Mouse (Mus musculus) forebrain, postnatal 0 days (tissue): ENCODE results near the gene Cd63. TPM values are rescaled to one million over a fixed set of nuclear protein-coding genes. Genes with fewer than 3 reads are reported as not detected.
A peak's percentile ranks its signal among the peaks of the same experiment; 100 is the strongest.

Source experiments
- ATAC-seq: fragments of 200-750 bp; cut with Nextera tagmentation; 2 replicates; pipeline ENCODE4 v1.8.0; 2017; ENCODE audit warnings: mild to moderate bottlenecking, moderate library complexity
- DNase-seq: peaks from one replicate; pipeline ENCODE4 v3.0.0-alpha.2; 2015
- H3K27ac ChIP-seq: fragments of 300-500 bp; sonication (generic); 2 replicates; pipeline ENCODE4 v1.5.1; 2014; ENCODE audit warnings: low read depth, mild to moderate bottlenecking, antibody characterized with exemption, low read length, moderate library complexity, mixed read lengths
- H3K27me3 ChIP-seq: fragments of 300-500 bp; sonication (generic); 2 replicates; pipeline ENCODE4 v1.6.1; 2014; ENCODE audit warnings: mild to moderate bottlenecking, low read length, mixed read lengths; ENCODE audit not compliant: insufficient read depth
- H3K36me3 ChIP-seq: fragments of 300-500 bp; sonication (generic); 2 replicates; pipeline ENCODE4 v1.6.1; 2014; ENCODE audit warnings: mild to moderate bottlenecking, moderate library complexity; ENCODE audit not compliant: insufficient read depth
- H3K4me1 ChIP-seq: fragments of 300-500 bp; sonication (generic); 2 replicates; pipeline ENCODE4 v1.6.1; 2014; ENCODE audit warnings: antibody characterized with exemption; ENCODE audit not compliant: insufficient read depth
- H3K4me2 ChIP-seq: fragments of 300-500 bp; sonication (generic); 2 replicates; pipeline ENCODE4 v1.6.1; 2014; ENCODE audit warnings: low read depth, mild to moderate bottlenecking, moderate library complexity
- H3K4me3 ChIP-seq: fragments of 300-500 bp; sonication (generic); 2 replicates; pipeline ENCODE4 v1.5.1; 2014; ENCODE audit warnings: low read depth, low read length, mixed read lengths
- H3K9ac ChIP-seq: fragments of 300-500 bp; sonication (generic); 2 replicates; pipeline ENCODE4 v1.6.1; 2014; ENCODE audit warnings: mild to moderate bottlenecking
- H3K9me3 ChIP-seq: fragments of 300-500 bp; sonication (generic); 2 replicates; pipeline ENCODE4 v1.6.1; 2016; ENCODE audit warnings: low read length
- CTCF ChIP-seq: sonication (generic); IDR thresholded peaks from 2 replicates; pipeline ENCODE4 v1.5.1; 2016; ENCODE audit warnings: antibody characterized with exemption, control low read depth, low read depth
- WGBS: fragments of 180-500 bp; shearing (Covaris S2); extraction: QIAGEN DNeasy Blood & Tissue Kit; methylation state at CpG from one replicate; pipeline ENCODE4 v1.1.7; 2014; 5-methylcytosine and 5-hydroxymethylcytosine counted together
- polyA plus RNA-seq: library from polyadenylated mRNA; unstranded; fragments of >200 nt; fragmentation: Nextera tagmentation; extraction: Ambion mirVana; gene quantifications from 2 replicates; pipeline ENCODE4 v1.2.1, GENCODE M21; 2015
- total RNA-seq: library from RNA; depleted of rRNA; stranded (reverse); fragments of >200 nt; gene quantifications from 2 replicates; pipeline ENCODE4 v1.2.3, GENCODE M21; 2014; rRNA removed

Cd63 gene
- total and polyA plus RNA-seq, 2 experiments from 2014 or later: 11.7 to 188 TPM

DNA sequence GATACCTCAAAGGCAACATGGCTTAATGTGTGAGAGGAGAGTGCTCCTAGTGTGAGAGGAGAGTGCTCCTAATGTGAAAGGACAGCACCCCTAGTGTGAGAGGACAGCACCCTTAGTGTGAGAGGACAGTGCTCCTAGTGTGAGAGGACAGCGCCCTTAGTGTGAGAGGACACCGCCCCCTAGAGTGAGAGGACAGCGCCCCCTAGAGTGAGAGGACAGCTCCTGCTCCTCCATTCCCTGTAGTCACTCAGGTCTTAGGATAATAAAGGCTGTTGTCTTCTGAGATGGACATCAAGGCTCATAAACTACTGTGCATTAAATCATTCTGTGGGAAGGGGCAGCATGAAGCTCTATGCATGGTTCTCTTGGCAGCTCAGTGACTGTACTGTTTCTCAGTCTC lies 44.9 kb downstream of the Cd63 start:
- ATAC-seq: 0 out of 2 replicates have a peak, but pooled peaks have one; percentile 20
- no peak overlapping the region for H3K9ac ChIP-seq
- no peak for DNase-seq
- TF ChIP-seq CTCF: peak; percentile 59
- 16% methylated on average over 3 of the region's 3 CpGs for WGBS
- H3K27ac ChIP-seq: no peak overlapping the region
- no peaks in the 10 kb centered on the region for H3K4me1 ChIP-seq
- H3K9me3 ChIP-seq: no peaks in the 10 kb centered on the region
- H3K4me3 ChIP-seq: no peak overlapping the region
- no peaks in the 10 kb centered on the region for H3K27me3 ChIP-seq
- no peaks in the 10 kb centered on the region for H3K36me3 ChIP-seq
- H3K4me2 ChIP-seq: no peak overlapping the region

GRCm38 (mm10) chr10:128947496-128947895 lies 46.7 kb downstream of the Cd63 start:
- H3K4me2 ChIP-seq: no peak overlapping the region
- no peaks in the 10 kb centered on the region for H3K4me1 ChIP-seq
- no peaks in the 10 kb centered on the region for H3K27me3 ChIP-seq
- H3K27ac ChIP-seq: no peak overlapping the region
- no peak overlapping the region for H3K4me3 ChIP-seq
- H3K36me3 ChIP-seq: no peaks in the 10 kb centered on the region
- no peak for TF ChIP-seq CTCF
- WGBS: 95% methylated on average over 4 of the region's 4 CpGs
- DNase-seq (no peak), ATAC-seq (no peak)
- H3K9me3 ChIP-seq: no peaks in the 10 kb centered on the region
- H3K9ac ChIP-seq: no peak overlapping the region

DNA sequence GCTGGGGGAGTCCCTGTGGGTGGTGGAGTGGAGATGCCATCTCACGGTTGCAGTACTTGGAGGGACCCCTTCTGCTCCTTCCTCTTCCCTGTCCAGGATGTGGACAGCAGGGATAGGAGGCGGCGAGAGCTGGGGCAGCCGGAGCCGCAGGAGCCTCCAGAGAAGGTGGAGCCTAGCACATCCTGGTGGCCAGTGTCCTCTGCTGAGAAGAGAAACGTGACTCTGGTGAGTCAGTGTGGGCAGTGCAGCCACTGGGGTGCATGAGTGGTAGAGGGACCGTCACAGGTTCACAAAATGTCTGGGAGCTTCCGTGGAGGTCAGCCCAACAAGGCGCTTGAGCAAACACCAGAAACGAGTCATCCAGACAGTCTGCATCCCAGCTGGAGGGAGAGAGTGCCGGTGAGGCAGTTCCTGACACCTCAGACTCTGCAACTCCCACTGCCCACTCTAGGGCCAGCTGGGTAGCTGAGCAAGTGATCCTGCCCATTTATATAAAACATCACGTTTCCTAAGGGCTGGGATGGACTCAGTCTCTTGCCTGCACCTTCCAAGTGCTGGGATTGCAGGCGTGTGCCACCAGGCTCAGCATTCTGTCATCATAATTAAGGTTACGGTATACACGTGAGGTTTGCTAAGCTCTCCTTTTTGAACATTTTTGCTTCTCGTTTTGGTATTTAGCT lies 49.6 kb downstream of the Cd63 start:
- ATAC-seq (no peak), DNase-seq (no peak)
- H3K4me2 ChIP-seq: no peak overlapping the region
- H3K4me1 ChIP-seq: no peaks in the 10 kb centered on the region
- no peak overlapping the region for H3K4me3 ChIP-seq
- 77% methylated on average over 16 of the region's 16 CpGs for WGBS
- H3K9ac ChIP-seq: no peak overlapping the region
- H3K36me3 ChIP-seq: no peaks in the 10 kb centered on the region
- H3K27ac ChIP-seq: no peak overlapping the region
- H3K27me3 ChIP-seq: no peaks in the 10 kb centered on the region
- H3K9me3 ChIP-seq: no peaks in the 10 kb centered on the region
- no peak for TF ChIP-seq CTCF

GRCm38 (mm10) chr10:128958340-128958739 lies 57.6 kb downstream of the Cd63 start:
- no peak for ATAC-seq
- 83% methylated on average over 10 of the region's 10 CpGs for WGBS

DNA sequence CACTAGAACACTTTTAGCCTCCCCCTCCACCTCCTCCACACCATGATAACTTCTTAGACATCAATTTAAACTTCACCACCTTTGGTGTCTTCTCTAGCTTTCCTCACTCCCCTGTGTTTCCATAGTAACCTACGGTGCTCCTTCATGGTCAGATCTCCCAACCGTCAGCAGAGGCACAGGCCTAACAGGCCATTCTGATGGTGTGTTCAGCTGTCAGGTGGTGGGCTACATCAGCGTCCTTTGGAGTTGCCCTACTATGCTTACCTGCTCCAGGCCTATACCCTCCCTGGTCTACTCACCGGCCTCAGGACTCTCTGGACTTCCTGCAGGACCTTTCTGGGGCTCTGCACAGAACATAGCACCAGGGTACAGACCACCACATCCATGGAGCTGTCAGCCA lies 59.4 kb downstream of the Cd63 start:
- no peak overlapping the region for H3K27ac ChIP-seq
- no peak for ATAC-seq
- no peaks in the 10 kb centered on the region for H3K36me3 ChIP-seq
- 84% methylated on average over 4 of the region's 4 CpGs for WGBS
- no peaks in the 10 kb centered on the region for H3K9me3 ChIP-seq
- DNase-seq: no peak
- H3K4me1 ChIP-seq: no peaks in the 10 kb centered on the region
- no peaks in the 10 kb centered on the region for H3K27me3 ChIP-seq
- no peak overlapping the region for H3K9ac ChIP-seq
- no peak overlapping the region for H3K4me2 ChIP-seq
- H3K4me3 ChIP-seq: no peak overlapping the region
- TF ChIP-seq CTCF: no peak

More at GRCm38 (mm10) chr10:128958340-128958739, 57.6 kb downstream of the Cd63 start:
- Histone ChIP-seq H3K4me3 (no peak overlapping the region), H3K4me1 (no peaks in the 10 kb centered on the region), H3K27ac (no peak overlapping the region), H3K9me3 (no peaks in the 10 kb centered on the region), H3K36me3 (no peaks in the 10 kb centered on the region), H3K9ac (no peak overlapping the region), H3K4me2 (no peak overlapping the region), H3K27me3 (no peaks in the 10 kb centered on the region)
- no peak for DNase-seq
- no peak for TF ChIP-seq CTCF

DNA sequence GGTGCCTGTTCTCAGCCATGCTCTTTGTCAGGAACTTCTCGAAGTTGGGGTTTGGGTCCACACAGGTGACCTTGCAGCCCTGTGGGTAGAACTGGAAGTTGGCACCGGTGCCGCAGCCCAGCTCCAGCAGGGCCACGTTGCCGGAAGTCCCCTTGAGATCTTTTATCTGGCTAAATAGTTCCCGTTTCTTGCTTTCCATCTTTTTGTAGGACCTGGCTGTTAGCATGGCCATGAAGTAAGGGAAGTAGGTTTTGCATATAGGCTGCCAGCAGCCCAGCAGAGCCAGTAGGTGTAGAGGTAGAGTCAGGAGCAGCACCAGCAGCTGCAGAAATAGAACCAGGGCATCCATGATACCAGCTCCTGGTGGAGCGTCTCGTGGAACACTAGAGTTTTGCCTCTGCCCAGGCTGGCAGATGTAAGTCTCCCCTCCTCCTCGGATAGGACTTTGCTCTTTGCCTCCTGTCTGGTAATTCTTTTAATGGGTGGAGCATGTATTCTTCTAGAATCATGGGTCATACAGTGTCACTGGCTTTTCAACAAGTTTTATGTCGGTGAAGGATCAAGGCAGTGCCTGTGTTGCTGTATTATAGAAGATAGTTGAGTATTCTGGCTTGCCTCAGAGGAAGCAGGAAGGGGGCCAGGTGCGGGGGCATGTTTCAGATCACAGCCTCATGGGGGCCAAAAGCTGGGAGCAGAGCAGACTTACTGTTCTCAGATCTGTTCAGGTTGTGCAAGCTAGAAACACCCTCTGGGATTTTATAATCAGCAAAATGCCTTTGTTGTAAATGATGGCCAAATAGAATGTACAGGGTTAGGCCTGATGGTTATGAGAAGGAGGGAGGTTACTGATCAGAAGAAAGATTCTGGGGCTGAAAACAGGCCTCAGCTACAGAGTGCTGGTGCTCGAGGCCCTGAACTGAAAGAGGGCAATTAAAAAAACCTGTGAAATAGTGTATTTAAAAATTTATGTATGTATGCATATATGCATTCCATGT lies 60.1 kb downstream of the Cd63 start, which contains the start of gene Mettl7b:
Gene Mettl7b, minus strand, starts transcription at position 399 of the 995 bp plus-strand sequence.
- Histone ChIP-seq H3K27ac (no peak within 1 kb of the TSS), H3K27me3 (no peaks in the 10 kb centered on the region), H3K4me2 (no peak within 1 kb of the TSS), H3K4me1 (no peaks in the 10 kb centered on the region), H3K36me3 (no peaks in the 10 kb centered on the region), H3K9me3 (no peaks in the 10 kb centered on the region), H3K9ac (no peak within 1 kb of the TSS), H3K4me3 (no peak within 1 kb of the TSS)
- 88% methylated on average over 12 of the region's 12 CpGs for WGBS
- DNase-seq: no peak
- no peak for ATAC-seq
- TF ChIP-seq CTCF: no peak

Other genes with a start within 250 kb of the Cd63 start
- gene Suox, start 226.9 kb upstream of the Cd63 start, total RNA-seq: 10.6 and 12.6 TPM in 2 replicates
- gene Suox, start 226.9 kb upstream of the Cd63 start, polyA plus RNA-seq: 8.4 and 10.1 TPM in 2 replicates
- gene Rab5b, start 204.7 kb upstream of the Cd63 start, total RNA-seq: 133 TPM in 2 replicates
- 104 and 118 TPM in 2 replicates for gene Rab5b, start 204.7 kb upstream of the Cd63 start, polyA plus RNA-seq
- gene Pmel, start 196.8 kb upstream of the Cd63 start, total RNA-seq: 0.85 and 1.2 TPM in 2 replicates
- gene Pmel, start 196.8 kb upstream of the Cd63 start, polyA plus RNA-seq: 0.67 and 0.86 TPM in 2 replicates
- 8.5 and 10.0 TPM in 2 replicates for gene Cdk2, start 196.0 kb upstream of the Cd63 start, total RNA-seq
- 9.9 and 10.3 TPM in 2 replicates for gene Cdk2, start 196.0 kb upstream of the Cd63 start, polyA plus RNA-seq
- 5.6 and 7.2 TPM in 2 replicates for gene Dgka, start 156.1 kb upstream of the Cd63 start, total RNA-seq
- gene Dgka, start 156.1 kb upstream of the Cd63 start, polyA plus RNA-seq: 4.3 and 4.8 TPM in 2 replicates
- 67.7 and 68.4 TPM in 2 replicates for gene Pym1, start 153.1 kb upstream of the Cd63 start, total RNA-seq
- gene Pym1, start 153.1 kb upstream of the Cd63 start, polyA plus RNA-seq: 51.6 and 61.2 TPM in 2 replicates
- 0.57 and 0.69 TPM in 2 replicates for gene Mmp19, start 110.1 kb upstream of the Cd63 start, total RNA-seq
- 0.33 and 0.36 TPM in 2 replicates for gene Mmp19, start 110.1 kb upstream of the Cd63 start, polyA plus RNA-seq
- gene Dnajc14, start 96.9 kb upstream of the Cd63 start, total RNA-seq: 39.6 and 45.7 TPM in 2 replicates
- gene Dnajc14, start 96.9 kb upstream of the Cd63 start, polyA plus RNA-seq: 30.5 and 38.2 TPM in 2 replicates
- 9.5 and 12.9 TPM in 2 replicates for gene Tmem198b, start 96.6 kb upstream of the Cd63 start, total RNA-seq
- 12.9 and 14.6 TPM in 2 replicates for gene Tmem198b, start 96.6 kb upstream of the Cd63 start, polyA plus RNA-seq
- gene Sarnp, start 83.7 kb upstream of the Cd63 start, total RNA-seq: 54.6 and 59.6 TPM in 2 replicates
- 146 and 167 TPM in 2 replicates for gene Sarnp, start 83.7 kb upstream of the Cd63 start, polyA plus RNA-seq
- 6.3 and 8.3 TPM in 2 replicates for gene Ormdl2, start 79.3 kb upstream of the Cd63 start, total RNA-seq
- gene Ormdl2, start 79.3 kb upstream of the Cd63 start, polyA plus RNA-seq: 13.2 and 16.1 TPM in 2 replicates
- gene Gdf11, start 9.3 kb upstream of the Cd63 start, total RNA-seq: 15.7 and 19.1 TPM in 2 replicates
- 4.3 and 6.7 TPM in 2 replicates for gene Gdf11, start 9.3 kb upstream of the Cd63 start, polyA plus RNA-seq
- 4.1 and 5.8 TPM in 2 replicates for gene Rdh5, start 21.9 kb downstream of the Cd63 start, total RNA-seq
- gene Rdh5, start 21.9 kb downstream of the Cd63 start, polyA plus RNA-seq: 6.9 and 10.2 TPM in 2 replicates
- gene Bloc1s1, start 23.0 kb downstream of the Cd63 start, total RNA-seq: 120 and 149 TPM in 2 replicates
- 246 and 305 TPM in 2 replicates for gene Bloc1s1, start 23.0 kb downstream of the Cd63 start, polyA plus RNA-seq
- gene Itga7, start 32.8 kb downstream of the Cd63 start, total RNA-seq: 7.7 and 12.7 TPM in 2 replicates
- 5.8 and 7.7 TPM in 2 replicates for gene Itga7, start 32.8 kb downstream of the Cd63 start, polyA plus RNA-seq
- not detected in 2 replicates for gene Mettl7b, start 60.0 kb downstream of the Cd63 start, total RNA-seq
- not detected in 2 replicates for gene Mettl7b, start 60.0 kb downstream of the Cd63 start, polyA plus RNA-seq
- gene Olfr9, start 88.4 kb downstream of the Cd63 start, total RNA-seq: not detected in 2 replicates
- gene Olfr9, start 88.4 kb downstream of the Cd63 start, polyA plus RNA-seq: not detected in 2 replicates
- gene Olfr763, start 109.8 kb downstream of the Cd63 start, total RNA-seq: not detected in 2 replicates
- not detected in 2 replicates for gene Olfr763, start 109.8 kb downstream of the Cd63 start, polyA plus RNA-seq
- gene Olfr764-ps1, start 138.9 kb downstream of the Cd63 start, total RNA-seq: not detected in 2 replicates
- not detected in 2 replicates for gene Olfr764-ps1, start 138.9 kb downstream of the Cd63 start, polyA plus RNA-seq
- gene Olfr765, start 149.0 kb downstream of the Cd63 start, total RNA-seq: not detected in 2 replicates
- not detected in 2 replicates for gene Olfr765, start 149.0 kb downstream of the Cd63 start, polyA plus RNA-seq
- gene Olfr766-ps1, start 168.0 kb downstream of the Cd63 start, total RNA-seq: not detected in 2 replicates
- not detected in 2 replicates for gene Olfr766-ps1, start 168.0 kb downstream of the Cd63 start, polyA plus RNA-seq
- gene Olfr767, start 181.9 kb downstream of the Cd63 start, total RNA-seq: not detected in 2 replicates
- gene Olfr767, start 181.9 kb downstream of the Cd63 start, polyA plus RNA-seq: not detected in 2 replicates
- gene Olfr768, start 198.4 kb downstream of the Cd63 start, total RNA-seq: not detected in 2 replicates
- gene Olfr768, start 198.4 kb downstream of the Cd63 start, polyA plus RNA-seq: not detected in 2 replicates
- gene Olfr769, start 216.9 kb downstream of the Cd63 start, total RNA-seq: not detected in 2 replicates
- not detected in 2 replicates for gene Olfr769, start 216.9 kb downstream of the Cd63 start, polyA plus RNA-seq
- not detected in 2 replicates for gene Olfr770, start 238.0 kb downstream of the Cd63 start, total RNA-seq
- not detected in 2 replicates for gene Olfr770, start 238.0 kb downstream of the Cd63 start, polyA plus RNA-seq